Mouse (Mus musculus): ENCODE results near the gene Map3k3.
"Not testable (repeated sequence)": the region's sequence is repeated elsewhere in the genome, so short reads cannot be mapped to it uniquely, and the experiment has no call there.

The Map3k3 gene

DNA sequence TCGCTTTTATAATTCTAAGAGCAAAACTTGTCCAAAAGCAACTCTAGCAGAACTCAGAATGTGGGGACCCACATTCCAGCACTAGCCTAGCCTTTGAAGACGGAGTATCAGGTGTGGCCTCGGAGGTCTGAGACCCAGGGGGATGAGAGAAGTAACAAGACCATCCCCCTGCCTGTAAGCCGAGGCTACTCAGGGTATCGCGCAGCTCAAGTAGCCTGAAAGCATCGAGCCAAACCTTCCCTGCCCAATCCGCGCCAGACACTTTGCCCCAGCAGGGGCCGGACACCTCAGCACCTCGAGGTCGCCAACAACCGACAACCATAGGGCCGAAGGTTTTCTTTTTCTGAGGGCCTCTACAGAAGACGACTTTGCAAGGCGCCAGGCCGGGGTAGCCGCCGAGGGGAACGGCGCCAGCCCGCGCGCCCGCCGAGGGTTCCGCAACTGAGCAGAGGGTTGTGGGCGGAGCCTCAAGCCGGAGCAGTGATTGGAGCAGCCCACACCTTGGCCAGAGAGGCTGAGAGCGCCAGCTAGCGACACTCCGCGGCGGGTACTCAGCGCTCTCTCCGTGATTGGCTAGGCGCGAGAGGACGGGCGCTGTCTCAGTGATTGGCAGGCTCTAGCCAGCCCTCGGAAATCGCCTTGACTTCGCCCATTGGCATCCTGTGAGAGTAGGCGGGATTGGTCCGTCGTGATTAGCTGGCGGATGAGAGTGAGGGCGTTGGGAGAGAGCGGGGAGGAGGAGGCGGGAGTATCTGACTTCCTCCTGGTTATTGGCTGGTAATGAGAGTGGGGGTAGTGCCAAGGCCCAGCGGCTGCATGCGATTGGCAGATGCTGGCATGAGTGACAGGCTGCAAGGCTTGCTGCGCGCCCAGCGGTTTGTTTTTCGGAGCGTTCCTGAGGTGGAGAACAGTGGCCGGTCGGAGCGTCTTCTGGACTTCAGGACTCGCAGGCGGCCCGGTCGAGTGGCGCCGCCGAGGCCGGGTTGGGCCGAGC lies at the start of gene Map3k3:
Gene Map3k3, plus strand, starts transcription at position 906 of the 994 bp plus-strand sequence.
- peak; percentile 100 for DNase-seq (ENCODE audit: low spot score)

GRCm38 (mm10) chr11:106034986-106035385 lies 49.4 kb upstream of the Map3k3 start:
- DNase-seq (ENCODE audit: low spot score) = no peak

DNA sequence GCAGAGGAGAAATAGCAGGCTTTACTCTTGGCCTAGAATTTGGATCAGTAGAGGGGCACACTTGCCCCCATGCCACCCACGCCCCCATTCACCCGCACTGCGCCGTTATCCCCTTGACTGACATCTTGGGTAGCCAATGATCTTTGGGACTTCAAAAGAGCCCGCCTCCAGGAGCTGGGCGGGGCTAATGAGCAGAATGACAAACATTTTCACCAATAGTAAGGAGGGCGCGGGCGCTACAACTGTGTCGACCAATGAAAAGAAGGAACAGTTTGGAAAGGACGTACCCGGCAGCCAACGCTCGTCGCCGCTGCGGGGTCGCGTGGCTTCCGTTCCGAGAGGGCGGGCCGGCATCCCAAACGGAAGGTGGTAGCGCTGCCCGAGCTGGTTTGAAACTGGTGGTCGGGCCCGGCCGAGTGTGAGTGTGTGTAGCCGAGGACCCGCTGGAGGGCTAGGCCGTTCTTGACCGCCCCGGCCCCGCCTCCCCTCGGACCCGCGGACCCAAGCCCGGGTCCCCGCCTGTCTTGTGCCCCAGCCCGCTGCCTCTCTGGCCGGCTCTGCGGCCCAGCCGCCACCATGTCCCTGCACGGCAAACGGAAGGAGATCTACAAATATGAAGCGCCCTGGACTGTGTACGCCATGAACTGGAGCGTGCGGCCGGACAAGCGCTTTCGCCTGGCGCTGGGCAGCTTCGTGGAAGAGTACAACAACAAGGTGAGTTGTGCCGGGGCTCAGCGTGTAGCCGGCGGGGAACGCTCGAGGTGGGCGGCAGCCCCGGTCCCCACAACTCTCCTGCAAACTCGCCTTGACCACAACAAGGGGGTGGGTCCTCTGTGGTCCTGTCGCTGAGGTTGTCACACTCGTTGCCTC lies 47.6 kb upstream of the Map3k3 start, which contains the start of gene Dcaf7:
Gene Dcaf7, plus strand, starts transcription at position 325 of the 870 bp plus-strand sequence.
- DNase-seq (ENCODE audit: low spot score) = peak; percentile 97

GRCm38 (mm10) chr11:106037418-106037751 lies 47.0 kb upstream of the Map3k3 start:
- DNase-seq (ENCODE audit: low spot score) = no peak

- DNase-seq (ENCODE audit: low spot score) = no peak
Observed at GRCm38 (mm10) chr11:106044349-106044748, 40.1 kb upstream of the Map3k3 start.

- no peak for DNase-seq (ENCODE audit: low spot score)
Observed at GRCm38 (mm10) chr11:106045256-106045655, 39.2 kb upstream of the Map3k3 start.

DNA sequence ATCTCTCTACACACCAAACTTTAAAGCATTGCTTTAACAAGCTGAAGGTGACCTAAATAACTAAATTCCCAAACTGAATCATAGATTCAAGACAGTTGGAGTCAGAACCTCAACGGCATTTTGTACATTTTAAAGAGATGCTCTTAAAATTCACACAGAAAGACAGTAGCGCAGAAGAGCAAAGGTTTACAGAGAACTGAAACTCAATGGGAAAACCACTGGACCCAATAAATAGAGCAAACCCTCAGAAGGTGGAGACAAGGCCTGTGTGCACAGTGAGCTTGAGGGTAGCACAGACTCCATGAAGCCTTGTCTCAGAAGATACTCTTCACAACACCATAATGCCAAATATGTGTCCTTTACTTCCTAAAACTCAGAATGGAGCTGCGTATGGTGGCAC lies 38.6 kb upstream of the Map3k3 start:
- no peak for DNase-seq (ENCODE audit: low spot score)

DNA sequence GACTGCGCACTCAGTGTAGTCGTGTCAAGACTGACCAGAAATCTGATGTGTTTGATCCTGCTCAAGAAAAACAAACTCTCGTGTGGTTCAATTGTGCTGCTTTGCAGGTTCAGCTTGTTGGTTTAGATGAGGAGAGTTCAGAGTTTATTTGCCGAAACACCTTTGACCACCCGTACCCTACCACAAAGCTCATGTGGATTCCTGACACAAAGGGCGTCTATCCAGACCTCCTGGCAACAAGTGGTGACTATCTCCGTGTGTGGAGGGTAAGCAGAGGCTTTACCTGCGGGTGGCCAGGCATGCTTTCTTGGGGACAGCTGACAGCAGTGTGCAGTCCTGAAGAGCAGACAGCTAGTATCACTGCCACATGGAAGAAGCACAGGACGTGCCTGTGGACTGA lies 37.8 kb upstream of the Map3k3 start:
- no peak for DNase-seq (ENCODE audit: low spot score)

- no peak for DNase-seq (ENCODE audit: low spot score)
Observed at GRCm38 (mm10) chr11:106053921-106054320, 30.5 kb upstream of the Map3k3 start.

GRCm38 (mm10) chr11:106054600-106054999 lies 29.8 kb upstream of the Map3k3 start:
- no peak for DNase-seq (ENCODE audit: low spot score)

DNA sequence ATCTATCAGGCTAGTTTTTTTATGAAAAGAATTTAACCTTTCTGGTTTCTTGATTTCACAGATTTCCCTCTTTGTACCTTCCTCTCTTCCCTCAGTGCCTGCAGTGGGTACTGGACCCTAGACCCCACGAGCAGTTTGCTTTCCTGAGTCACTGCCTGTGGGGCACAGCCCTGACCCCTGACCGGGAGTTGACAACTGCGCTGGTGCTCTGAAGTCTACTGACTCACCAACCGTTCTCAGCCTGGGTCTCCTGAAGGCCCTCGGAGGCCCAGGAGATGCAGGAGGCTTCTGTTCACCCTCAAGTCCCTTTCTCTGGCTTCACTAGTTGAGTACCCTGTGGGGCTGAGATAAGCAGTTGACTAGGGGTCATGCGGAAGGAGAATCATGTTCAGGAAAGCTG lies 29.1 kb upstream of the Map3k3 start:
- no peak for DNase-seq (ENCODE audit: low spot score)

- no peak for DNase-seq (ENCODE audit: low spot score)
Observed at GRCm38 (mm10) chr11:106056819-106057491, 27.5 kb upstream of the Map3k3 start.

- no peak for DNase-seq (ENCODE audit: low spot score)
Observed at GRCm38 (mm10) chr11:106058020-106058419, 26.4 kb upstream of the Map3k3 start.

DNA sequence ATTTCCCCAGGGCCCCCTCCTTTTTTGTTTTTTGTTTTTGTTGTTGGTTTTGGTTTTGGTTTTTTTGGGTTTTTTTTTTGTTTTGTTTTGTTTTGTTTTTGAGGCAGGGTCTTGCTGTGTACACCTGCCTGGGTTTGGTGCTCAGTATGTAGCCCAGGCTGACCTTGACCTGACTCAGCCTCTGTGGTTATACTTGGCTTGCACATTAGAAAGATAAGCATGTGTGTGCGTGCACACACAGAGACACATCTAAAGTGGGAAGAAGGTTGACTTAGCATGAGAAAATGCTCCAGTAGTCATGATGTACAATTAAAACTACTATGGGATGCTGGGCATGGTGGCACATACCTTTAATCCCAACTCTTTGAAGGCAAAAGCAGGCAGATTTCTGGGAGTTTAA lies 23.9 kb upstream of the Map3k3 start:
- DNase-seq (ENCODE audit: low spot score) = no peak

DNA sequence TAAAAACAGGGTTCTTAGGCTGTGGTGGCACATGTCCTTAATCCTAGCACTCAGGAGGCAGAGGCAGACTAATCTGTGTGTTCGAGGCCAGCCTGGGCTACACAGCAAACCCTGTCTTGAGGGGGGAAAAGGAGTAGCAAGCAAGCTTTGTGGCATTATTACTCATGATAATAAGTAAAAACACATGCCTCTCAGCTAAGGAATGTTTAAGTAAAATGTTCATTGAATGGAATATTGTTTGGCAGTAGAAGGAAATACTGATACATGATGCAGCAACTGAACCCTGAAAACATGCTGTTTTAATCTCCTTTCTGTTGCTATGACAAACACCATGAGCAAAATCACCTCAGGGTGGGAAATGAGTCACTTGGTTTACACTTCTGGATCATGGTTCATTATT lies 23.1 kb upstream of the Map3k3 start:
- DNase-seq (ENCODE audit: low spot score) = no peak

DNA sequence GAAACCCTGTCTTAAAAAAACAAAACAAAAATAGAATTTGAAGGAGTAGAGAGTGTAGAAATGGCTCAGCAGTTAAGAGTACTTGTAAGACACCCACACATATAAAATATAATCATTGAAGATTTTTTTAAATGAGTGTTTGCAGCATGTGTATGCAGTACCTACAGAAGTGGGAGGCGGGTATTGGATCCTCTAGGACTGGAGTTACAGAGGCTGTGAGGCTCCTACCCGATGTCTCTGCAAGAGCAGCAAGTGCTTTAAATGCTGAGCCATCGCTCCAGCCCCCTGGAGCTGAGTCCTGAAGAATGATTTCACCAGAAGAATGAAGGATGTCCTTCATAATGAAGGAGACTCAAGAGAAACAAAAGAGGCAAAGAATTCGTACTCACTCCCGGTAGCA lies 20.7 kb upstream of the Map3k3 start:
- DNase-seq (ENCODE audit: low spot score) = no peak

- DNase-seq (ENCODE audit: low spot score) = no peak
Observed at GRCm38 (mm10) chr11:106065073-106065922, 19.1 kb upstream of the Map3k3 start.

- peak; percentile 96 for DNase-seq (ENCODE audit: low spot score)
Observed at GRCm38 (mm10) chr11:106065923-106066571, 18.4 kb upstream of the Map3k3 start, which contains the start of gene Taco1. Gene Taco1, plus strand, starts transcription at chr11:106066061.

DNA sequence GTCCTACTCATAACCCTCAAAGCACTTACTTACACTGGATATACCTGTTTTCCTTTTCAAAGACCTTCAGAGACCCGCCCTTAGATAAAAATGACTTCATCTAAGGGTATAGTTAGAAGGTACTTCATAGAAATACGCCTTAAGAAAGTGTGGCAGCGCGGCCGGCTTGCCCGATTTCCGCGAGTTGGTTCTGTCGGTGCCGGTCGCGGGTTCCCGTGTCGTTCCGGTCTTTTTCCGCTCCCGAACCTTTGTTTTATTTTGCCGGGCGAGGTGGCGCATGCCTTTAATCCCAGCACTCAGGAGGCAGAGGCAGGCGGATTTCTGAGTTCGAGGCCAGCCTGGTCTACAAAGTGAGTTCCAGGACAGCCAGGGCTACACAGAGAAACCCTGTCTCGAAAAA lies 17.8 kb upstream of the Map3k3 start:
- not testable (repeated sequence) for DNase-seq (ENCODE audit: low spot score)

DNA sequence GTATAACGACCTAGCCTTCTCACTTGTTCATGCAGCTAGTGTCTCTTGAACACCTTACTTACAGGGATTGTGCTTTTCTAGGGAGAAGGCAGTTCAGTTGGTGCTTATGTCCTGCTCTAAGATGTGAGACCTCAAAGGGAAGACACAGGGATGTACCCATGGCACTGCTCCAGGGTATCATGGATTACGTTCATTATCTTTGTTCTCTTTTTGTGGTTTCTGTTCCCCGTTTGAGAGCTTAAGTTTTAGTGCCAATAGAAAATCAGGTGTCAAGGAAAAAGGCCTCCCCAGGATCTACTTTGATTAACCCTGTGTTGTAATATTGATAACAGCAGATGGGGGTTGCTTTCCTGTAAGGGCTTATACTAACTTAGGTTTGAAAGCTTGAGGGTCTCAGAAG lies 10.6 kb upstream of the Map3k3 start:
- no peak for DNase-seq (ENCODE audit: low spot score)

DNA sequence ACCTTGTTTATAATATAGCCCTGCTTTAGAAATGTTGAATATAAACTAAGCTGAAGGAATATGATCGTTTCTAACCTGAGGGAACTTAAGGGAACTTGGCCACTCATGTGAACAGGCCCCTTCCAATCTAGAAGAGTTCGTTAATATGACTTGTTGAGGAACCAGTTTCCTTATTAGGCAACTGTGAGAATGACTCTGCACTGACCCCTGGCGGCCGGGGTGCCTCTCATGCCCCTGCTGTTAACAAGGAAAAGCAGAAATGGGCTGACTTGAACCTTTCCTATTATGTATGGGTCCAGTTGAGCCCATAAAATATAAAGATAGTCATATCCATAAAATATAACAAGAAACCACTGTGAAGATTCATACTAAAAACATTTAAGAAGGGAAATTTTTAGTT lies 8.1 kb upstream of the Map3k3 start:
- DNase-seq (ENCODE audit: low spot score) = peak; percentile 75

Measured in lung, postnatal 25 days (tissue).